Mouse (Mus musculus) heart, embryonic 14.5 days (tissue): Measurements from ENCODE around the gene Phldb2. TPM values are rescaled to one million over a fixed set of nuclear protein-coding genes. Genes with fewer than 3 reads are reported as not detected.

Source experiments
- ATAC-seq: fragments of 200-750 bp; cut with Nextera tagmentation; 2 replicates; pipeline ENCODE4 v1.8.0; 2017; ENCODE audit warnings: low read depth, moderate TSS enrichment; ENCODE audit not compliant: insufficient number of reproducible peaks, insufficient read depth, low FRiP score
- H3K27ac ChIP-seq, 2 experiments: fragments of 200-500 bp in 1 of 2; fragments of 300-500 bp in 1 of 2; sonication (generic) in 1 of 2; replicated peaks in 1 of 2; 2 replicates each; pipeline ENCODE4 v1.5.1; 2012 to 2014; ENCODE audit warnings: low read depth in 2 of 2, low read length in 2 of 2, control low read depth in 1 of 2, mild to moderate bottlenecking in 1 of 2, mixed read lengths in 1 of 2; ENCODE audit not compliant: control insufficient read depth in 1 of 2, insufficient read depth in 1 of 2
- H3K27me3 ChIP-seq: fragments of 300-500 bp; sonication (generic); 2 replicates; pipeline ENCODE4 v1.6.1; 2014; ENCODE audit warnings: mild to moderate bottlenecking, low read length, control low read depth; ENCODE audit not compliant: control insufficient read depth, insufficient read depth
- H3K36me3 ChIP-seq: fragments of 300-500 bp; sonication (generic); 2 replicates; pipeline ENCODE4 v1.6.1; 2014; ENCODE audit warnings: mild to moderate bottlenecking, control low read depth, low read length, mixed read lengths; ENCODE audit not compliant: control insufficient read depth, insufficient read depth
- H3K4me1 ChIP-seq, 2 experiments: fragments of 200-500 bp in 1 of 2; fragments of 300-500 bp in 1 of 2; sonication (generic) in 1 of 2; 2 replicates each; pipeline ENCODE4 v1.6.1; 2012 to 2014; ENCODE audit warnings: low read length in 2 of 2, control low read depth in 1 of 2, mixed read lengths in 1 of 2; ENCODE audit not compliant: control insufficient read depth in 2 of 2, insufficient read depth in 2 of 2
- H3K4me2 ChIP-seq: fragments of 300-500 bp; sonication (generic); 2 replicates; pipeline ENCODE4 v1.6.1; 2014; ENCODE audit warnings: mild to moderate bottlenecking, low read length
- H3K4me3 ChIP-seq, 2 experiments: fragments of 200-500 bp in 1 of 2; fragments of 300-500 bp in 1 of 2; sonication (generic) in 1 of 2; 2 replicates each; pipeline ENCODE4 v1.5.1; 2012 to 2014; ENCODE audit warnings: low read length in 2 of 2, mild to moderate bottlenecking in 2 of 2, control low read depth in 1 of 2, low read depth in 1 of 2, moderate library complexity in 1 of 2; ENCODE audit not compliant: control insufficient read depth in 1 of 2, insufficient read depth in 1 of 2
- H3K9ac ChIP-seq: fragments of 300-500 bp; sonication (generic); 2 replicates; pipeline ENCODE4 v1.6.1; 2014; ENCODE audit warnings: mild to moderate bottlenecking, low read length
- H3K9me3 ChIP-seq: fragments of 300-500 bp; sonication (generic); 2 replicates; pipeline ENCODE4 v1.6.1; 2016; ENCODE audit warnings: low read length, control low read depth; ENCODE audit not compliant: control insufficient read depth
- WGBS: fragments of 180-500 bp; shearing (Covaris S2); extraction: QIAGEN DNeasy Blood & Tissue Kit; methylation state at CpG from one replicate; pipeline ENCODE4 v1.1.7; 2014; 5-methylcytosine and 5-hydroxymethylcytosine counted together
- polyA plus RNA-seq: library from polyadenylated mRNA; unstranded; fragments of >200 nt; fragmentation: Nextera tagmentation; extraction: Ambion mirVana; gene quantifications from 2 replicates; pipeline ENCODE4 v1.2.1, GENCODE M21; 2014

The Phldb2 gene
- polyA plus RNA-seq, 1 experiment from 2014 or later, result 42.9 TPM

DNA sequence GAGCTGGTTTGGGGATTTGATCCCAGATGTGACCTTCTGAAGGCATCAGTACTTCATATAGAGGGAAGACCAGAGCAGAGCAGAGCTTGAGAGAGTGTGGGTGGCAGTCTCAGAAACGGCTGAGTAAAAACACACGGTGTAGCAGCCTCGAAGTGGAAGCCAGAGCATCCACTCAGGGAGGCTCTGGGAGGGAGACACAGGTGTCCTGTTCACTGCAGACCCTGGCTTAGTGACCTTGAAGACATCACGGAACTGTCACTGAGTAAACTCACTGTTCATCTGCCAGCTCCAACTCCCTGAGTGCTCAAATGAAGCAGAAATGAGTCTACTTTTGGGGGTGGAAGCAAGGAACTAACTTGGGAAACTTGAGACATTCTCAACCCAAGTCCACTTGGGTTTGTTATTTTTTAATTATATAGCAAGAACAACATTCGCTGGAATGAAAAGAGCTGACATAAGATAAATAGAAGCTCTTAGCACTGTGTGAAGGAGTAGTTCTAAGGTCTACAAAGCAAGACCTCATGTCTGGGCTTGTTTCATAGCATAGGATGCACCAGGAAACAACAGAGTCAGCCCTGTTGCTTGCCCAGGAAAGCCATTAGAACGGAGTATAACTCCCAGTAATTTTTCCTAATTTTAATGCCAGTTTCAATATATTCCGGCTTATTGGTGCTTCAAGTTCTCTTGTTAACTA lies 187.4 kb downstream of the Phldb2 start:
- 78% methylated on average over 7 of the region's 7 CpGs for WGBS
- no peaks in the 10 kb centered on the region for H3K27me3 ChIP-seq
- no peak overlapping the region for H3K4me3 ChIP-seq
- H3K27ac ChIP-seq, result no peak overlapping the region
- no peak overlapping the region for H3K9ac ChIP-seq
- H3K9me3 ChIP-seq, result no peaks in the 10 kb centered on the region
- no peak overlapping the region for H3K4me2 ChIP-seq
- no peak for ATAC-seq
- peaks cover 0 to 7% of the 10 kb centered on the region in 2 experiments; a peak in 2 of 4 replicates for H3K4me1 ChIP-seq
- peaks cover 90% of the 10 kb centered on the region for H3K36me3 ChIP-seq

DNA sequence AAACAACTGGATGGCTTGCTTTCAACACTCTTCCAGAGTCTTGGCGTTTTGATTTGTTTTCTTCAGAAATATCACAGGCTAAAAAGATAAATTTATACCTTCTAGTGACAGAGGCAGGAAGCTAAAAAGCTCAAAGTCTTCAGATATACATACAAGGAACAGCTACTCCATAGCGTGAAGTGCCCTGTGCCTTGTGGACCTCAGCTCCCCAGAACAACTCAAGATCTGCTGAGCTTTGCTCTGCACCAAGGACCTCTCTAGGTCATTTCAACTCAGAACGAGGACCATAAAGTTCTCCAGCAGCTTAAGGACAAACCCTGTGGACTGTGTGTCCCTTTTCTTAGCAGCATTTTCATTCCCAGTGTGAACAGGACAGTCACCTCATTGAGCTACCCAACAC lies 188.3 kb downstream of the Phldb2 start:
- Histone ChIP-seq H3K4me1 (peaks cover 0 to 7% of the 10 kb centered on the region in 2 experiments; a peak in 2 of 4 replicates), H3K9me3 (no peaks in the 10 kb centered on the region), H3K4me2 (no peak overlapping the region), H3K36me3 (peaks cover 90% of the 10 kb centered on the region), H3K4me3 (no peak overlapping the region), H3K27ac (peak overlapping the region in 1 of 2 experiments; percentile 44; a peak in 2 of 4 replicates), H3K9ac (no peak overlapping the region), H3K27me3 (no peaks in the 10 kb centered on the region)
- 63% methylated on average over 3 of the region's 3 CpGs for WGBS
- ATAC-seq, result no peak

DNA sequence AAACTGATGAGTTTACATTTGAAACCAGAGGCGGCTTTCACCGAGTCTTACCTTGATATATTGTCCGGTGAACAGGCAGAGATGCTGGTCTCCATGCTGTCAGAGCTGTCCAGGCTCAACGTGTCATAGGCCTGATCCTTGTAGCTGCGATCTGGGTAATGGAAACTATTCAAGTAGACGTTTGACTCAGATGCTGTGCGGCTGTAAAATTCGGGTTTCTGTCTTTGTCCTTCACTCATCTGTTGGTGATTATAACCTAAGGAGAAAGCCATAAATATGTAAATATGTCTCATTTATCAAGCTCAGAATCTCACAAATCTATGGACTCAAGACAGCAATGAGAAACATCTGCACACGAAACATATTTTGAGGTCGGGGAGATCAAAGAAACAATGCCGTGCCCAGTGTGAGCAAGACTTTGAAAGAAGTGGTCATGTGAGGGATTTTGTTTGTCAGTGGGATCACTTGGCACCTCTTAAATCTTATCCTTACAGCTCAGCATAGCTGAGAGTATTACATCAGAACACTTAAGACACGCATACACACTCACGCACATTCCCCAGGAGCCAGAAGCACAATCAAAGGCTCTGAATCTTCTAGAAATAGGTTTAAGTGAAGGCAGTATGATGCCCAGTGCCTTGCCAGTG lies 190.4 kb downstream of the Phldb2 start:
- Histone ChIP-seq H3K27ac (peak overlapping the region in 1 of 2 experiments; percentile 32; a peak in 1 of 4 replicates), H3K36me3 (peaks cover 91% of the 10 kb centered on the region), H3K9me3 (no peaks in the 10 kb centered on the region), H3K27me3 (no peaks in the 10 kb centered on the region), H3K4me2 (no peak overlapping the region), H3K4me3 (no peak overlapping the region), H3K9ac (no peak overlapping the region), H3K4me1 (peaks cover 0 to 11% of the 10 kb centered on the region in 2 experiments; a peak in 2 of 4 replicates)
- ATAC-seq, result no peak
- WGBS, result 51% methylated on average over 13 of the region's 13 CpGs

DNA sequence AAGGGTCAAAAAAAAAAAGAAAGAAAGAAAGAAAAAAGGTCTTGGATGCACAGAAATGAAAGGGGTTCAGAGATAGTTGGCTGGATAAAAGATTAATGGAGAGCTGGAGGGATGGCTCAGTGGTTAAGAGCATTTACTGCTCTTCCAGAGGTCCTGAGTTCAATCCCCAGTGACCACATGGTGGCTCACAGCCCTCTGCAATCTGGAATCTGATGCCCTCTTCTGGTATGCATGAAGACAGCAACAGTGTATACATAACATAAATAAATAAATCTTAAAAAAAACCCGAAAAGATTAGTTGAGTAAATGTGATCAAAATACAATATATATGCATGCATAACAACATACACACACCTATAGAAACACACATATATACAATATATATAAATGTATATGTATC lies 192.0 kb downstream of the Phldb2 start:
- H3K36me3 ChIP-seq, result peaks cover 90% of the 10 kb centered on the region
- H3K4me1 ChIP-seq, result peaks cover 0 to 11% of the 10 kb centered on the region in 2 experiments; a peak in 2 of 4 replicates
- 69% methylated on average over 1 of the region's 1 CpGs for WGBS

DNA sequence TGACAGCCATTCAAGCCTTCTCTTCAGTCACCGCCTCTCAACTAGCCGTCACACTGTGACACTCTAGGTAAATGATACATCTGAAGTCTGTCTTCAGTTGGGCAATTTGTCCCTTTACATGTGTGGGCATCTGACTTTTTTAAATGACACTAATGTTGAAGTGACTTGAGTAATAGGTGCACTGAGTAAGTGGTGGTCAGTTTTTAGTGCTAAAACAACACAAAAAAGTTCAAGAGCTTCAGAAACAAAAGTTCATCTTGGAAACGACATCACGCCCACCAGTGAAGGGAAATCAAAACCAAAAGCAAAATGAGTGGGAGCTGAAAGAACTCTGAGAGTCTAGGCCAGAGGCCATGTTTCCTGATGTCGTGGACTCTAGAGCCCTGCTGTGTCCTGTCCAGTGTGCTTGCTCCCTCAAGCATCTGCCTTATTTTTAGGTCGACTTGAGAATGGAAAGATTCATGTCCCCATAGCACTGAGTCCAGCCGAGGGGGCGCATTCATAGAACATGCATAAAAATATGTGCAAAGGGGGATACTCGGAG lies 194.6 kb downstream of the Phldb2 start:
- no peak overlapping the region for H3K4me2 ChIP-seq
- no peak overlapping the region for H3K9ac ChIP-seq
- peaks cover 68% of the 10 kb centered on the region for H3K36me3 ChIP-seq
- H3K4me1 ChIP-seq, result peaks cover 0 to 11% of the 10 kb centered on the region in 2 experiments; a peak in 2 of 4 replicates
- no peak for ATAC-seq
- H3K27ac ChIP-seq, result peak overlapping the region in 1 of 2 experiments; percentile 41; a peak in 2 of 4 replicates
- WGBS, result 76% methylated on average over 9 of the region's 9 CpGs
- no peaks in the 10 kb centered on the region for H3K27me3 ChIP-seq
- no peak overlapping the region for H3K4me3 ChIP-seq
- no peaks in the 10 kb centered on the region for H3K9me3 ChIP-seq

More for the DNA sequence above, 192.0 kb downstream of the Phldb2 start:
- Histone ChIP-seq H3K9me3 (no peaks in the 10 kb centered on the region), H3K9ac (no peak overlapping the region), H3K4me2 (no peak overlapping the region), H3K27me3 (no peaks in the 10 kb centered on the region), H3K27ac (no peak overlapping the region), H3K4me3 (no peak overlapping the region)
- ATAC-seq, result no peak

DNA sequence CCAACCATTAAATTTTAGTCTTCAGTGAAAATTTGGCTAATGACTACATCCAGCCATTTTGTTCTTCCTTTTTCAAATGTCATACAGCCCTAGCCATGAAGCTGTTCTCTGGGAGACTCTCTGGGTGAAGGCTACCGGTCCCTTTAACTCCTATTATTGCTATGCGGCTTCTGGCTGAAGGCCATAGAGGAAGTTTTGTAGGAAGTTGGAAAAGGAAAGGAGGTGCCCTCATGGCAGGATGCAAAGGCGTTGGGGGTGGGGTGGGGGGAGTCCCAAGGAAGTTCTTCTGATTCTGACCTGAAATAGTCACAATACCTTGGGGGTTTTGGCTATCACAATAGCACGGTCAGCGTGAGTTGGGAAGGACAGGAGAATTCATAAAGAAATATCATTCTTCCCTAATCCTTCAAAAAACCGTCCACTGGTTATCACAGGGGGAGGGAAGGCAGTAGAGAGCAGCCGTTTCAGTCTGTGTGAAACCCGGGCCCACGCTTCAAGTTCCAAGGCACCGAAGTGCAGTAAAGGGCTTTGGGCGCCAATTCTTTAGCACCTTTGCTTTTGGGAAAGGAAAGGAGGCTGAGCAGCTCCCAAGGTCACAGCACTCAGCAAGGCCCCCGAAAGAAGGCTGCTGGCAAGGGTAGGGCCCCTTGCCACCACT lies 195.8 kb downstream of the Phldb2 start:
- WGBS, result 66% methylated on average over 12 of the region's 12 CpGs

DNA sequence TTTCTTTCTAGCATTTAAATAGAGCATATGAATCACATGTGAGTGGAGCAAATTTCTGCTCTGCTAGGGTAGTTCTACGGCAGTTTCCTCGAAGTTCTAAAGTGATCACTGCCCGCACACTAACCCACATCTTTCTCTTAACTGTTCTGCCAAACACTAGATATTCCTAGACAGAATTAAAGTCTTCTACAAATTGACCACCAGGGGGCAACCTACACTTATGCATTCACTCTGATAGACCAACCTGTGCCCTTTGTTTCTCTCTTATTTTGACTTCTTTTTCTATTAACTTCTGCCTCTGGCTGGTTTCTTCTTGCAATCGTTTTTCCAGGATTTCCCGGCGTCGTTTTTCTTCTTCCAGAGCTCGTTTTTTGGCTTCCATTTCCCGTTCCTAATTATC lies 196.5 kb downstream of the Phldb2 start:
- no peaks in the 10 kb centered on the region for H3K9me3 ChIP-seq
- 34% methylated on average over 9 of the region's 9 CpGs for WGBS
- H3K4me3 ChIP-seq, result no peak overlapping the region
- no peaks in the 10 kb centered on the region for H3K27me3 ChIP-seq
- peaks cover 62% of the 10 kb centered on the region for H3K36me3 ChIP-seq
- H3K27ac ChIP-seq, result no peak overlapping the region
- no peak overlapping the region for H3K9ac ChIP-seq
- ATAC-seq, result no peak
- 0 out of 4 replicates have a peak, but pooled peaks cover 0 to 3% of the 10 kb centered on the region in 2 experiments for H3K4me1 ChIP-seq
- H3K4me2 ChIP-seq, result no peak overlapping the region

More for the DNA sequence above, 195.8 kb downstream of the Phldb2 start:
- H3K27me3 ChIP-seq, result no peaks in the 10 kb centered on the region
- no peak overlapping the region for H3K4me3 ChIP-seq
- H3K4me1 ChIP-seq, result 0 out of 4 replicates have a peak, but pooled peaks cover 0 to 3% of the 10 kb centered on the region in 2 experiments
- H3K9me3 ChIP-seq, result no peaks in the 10 kb centered on the region
- H3K36me3 ChIP-seq, result peaks cover 62% of the 10 kb centered on the region
- H3K9ac ChIP-seq, result no peak overlapping the region
- H3K27ac ChIP-seq, result peak overlapping the region; percentile 62 to 65
- peak; percentile 66; the same call in 1 of the 2 replicates for ATAC-seq
- H3K4me2 ChIP-seq, result no peak overlapping the region
